Mouse (Mus musculus) right cerebral cortex, adult 18-20 months (tissue): Measurements from ENCODE around the gene Fbxo42.

ENCODE experiments used
- DNase-seq: peaks from one replicate; pipeline ENCODE4 v3.0.0; 2022; ENCODE audit warnings: mixed read lengths

Fbxo42 gene

DNA sequence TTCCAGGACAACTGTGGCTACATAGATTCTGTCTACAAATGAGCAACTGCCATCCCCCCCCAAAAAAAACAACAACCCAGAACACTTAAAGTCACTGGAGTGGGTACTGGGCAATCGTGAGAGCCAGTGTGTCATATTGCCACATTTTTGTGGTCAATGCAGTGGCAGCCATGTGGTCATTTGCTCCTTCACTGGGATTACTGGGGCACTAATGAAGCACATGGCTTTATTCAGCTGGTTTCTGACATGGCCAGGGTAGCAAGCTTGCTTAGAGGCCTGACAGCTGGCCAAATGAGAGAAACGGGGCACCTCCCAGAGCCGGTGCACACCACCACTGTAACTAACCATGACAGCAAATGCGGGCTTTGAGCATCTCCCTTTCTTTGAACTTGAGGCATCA, 30.8 kb downstream of the Fbxo42 start:
- DNase-seq = no peak

DNA sequence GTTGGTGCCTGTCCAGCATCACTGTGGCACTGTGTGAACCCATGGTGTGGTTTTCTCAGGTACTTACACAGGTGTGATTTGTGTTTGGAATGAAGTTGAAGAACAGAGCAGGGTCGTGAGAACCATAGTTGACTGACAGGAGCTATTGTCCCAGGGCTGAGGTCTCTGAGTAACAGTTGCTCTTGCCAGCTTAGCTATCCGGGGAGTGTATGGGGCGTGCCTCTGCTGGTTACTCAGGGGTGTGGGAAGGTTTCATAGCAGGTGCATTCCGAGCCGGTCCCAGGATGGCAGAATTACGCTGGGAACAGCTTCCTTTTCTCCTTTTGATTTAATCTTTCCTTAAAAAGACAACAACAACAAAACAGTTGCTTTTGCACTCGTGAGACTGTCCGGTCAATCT, 33.1 kb downstream of the Fbxo42 start:
- DNase-seq = no peak

DNA sequence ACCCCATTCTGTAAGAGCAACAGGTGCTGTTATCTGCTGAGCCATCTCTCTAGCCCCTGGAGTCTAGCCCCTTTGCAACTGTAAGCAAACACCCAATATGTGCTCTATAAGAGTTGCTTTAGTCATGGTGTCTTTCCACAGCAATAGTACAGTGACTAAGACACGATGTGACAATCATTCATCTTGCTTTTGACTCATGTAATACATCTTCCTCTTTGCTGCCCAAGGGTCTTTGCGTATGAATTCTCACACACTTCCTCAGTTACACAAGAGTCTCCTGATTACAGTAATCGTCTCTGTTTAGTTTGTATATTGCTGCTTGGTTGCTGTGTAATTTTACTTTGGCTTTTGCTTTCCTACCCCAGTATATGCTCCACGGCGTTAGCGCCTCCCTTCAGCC, 34.3 kb downstream of the Fbxo42 start:
- no peak for DNase-seq

DNA sequence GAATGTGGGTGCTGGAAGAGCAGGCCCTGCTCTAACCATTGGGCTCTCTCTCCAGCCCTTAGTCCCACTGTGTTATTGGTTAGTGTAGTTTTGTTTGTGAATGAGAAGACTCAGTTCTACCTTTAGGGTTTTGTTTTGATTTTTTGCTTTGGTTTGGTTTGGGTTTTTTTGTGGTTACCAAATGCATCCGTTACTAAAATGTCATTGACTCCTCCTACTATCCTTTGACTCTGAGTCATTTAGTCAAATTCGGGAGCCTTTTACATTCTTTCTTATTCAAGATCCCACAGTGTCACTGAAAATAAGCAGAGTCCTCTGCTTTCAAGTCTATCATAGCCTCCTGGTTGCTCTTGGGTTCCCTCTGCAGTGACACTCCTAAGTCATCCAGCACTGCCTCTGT, 36.2 kb downstream of the Fbxo42 start:
- no peak for DNase-seq

DNA sequence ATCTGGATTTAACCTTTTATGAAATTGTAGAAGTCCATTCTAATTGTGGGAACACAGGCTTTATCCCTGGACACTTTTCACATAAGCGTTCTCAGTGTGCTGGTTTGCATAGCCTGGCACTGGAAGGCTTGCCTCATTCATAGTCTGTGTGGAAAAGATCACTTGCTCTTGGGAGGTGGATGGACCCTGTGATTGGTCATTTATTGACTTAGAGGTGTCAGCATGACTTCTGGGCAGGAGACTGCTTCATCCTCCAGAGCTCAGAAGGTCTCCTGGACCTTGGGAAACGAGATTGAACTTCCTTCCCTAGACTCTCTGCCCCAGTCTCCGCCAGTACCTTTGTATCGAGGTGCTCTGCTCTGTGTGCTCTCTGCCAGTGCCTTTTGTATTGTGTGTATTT, 36.7 kb downstream of the Fbxo42 start:
- no peak for DNase-seq

DNA sequence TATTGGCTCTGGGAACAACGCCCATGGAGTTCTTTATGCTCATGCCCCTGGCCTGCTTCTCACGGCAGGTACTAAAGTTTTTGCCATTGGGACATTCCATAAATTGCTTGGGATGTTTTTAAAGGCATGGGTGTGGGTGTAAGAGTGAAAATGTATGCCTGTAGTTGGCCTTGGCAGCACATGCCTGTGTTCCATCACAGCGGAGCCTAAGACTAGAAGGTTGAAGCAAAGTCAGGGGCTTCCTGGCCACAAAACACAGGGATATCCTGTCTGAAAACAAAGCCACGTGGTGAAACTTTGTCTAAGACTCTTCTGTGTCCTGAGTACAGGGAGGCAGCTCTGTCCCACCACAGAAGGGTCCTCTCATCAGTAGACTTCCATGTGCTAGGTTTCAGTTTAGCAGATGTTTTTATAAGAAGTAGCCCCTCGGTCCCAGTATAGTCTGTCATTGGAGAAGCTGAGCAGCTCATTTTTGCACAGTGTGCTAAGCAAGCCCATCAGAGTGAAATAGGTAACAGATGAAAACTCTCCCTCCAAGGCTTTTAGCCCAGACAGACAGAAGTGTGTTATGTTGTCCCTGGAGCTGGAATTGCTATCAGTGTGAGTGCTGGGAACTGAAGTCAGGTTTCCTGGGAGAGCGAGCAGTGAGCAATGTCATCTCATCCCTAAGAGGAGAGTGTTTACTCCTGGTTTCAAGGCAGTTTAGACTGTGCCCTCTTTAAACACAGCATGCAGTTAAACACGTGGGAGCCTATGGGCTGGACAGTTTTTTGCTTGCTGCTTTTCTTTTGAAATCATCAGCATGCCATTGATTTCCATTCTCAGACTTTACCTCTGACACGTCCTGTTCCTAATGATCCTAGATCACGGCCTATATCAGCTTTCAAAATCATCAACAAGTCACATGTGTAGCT, 39.5 kb downstream of the Fbxo42 start:
- DNase-seq = no peak

DNA sequence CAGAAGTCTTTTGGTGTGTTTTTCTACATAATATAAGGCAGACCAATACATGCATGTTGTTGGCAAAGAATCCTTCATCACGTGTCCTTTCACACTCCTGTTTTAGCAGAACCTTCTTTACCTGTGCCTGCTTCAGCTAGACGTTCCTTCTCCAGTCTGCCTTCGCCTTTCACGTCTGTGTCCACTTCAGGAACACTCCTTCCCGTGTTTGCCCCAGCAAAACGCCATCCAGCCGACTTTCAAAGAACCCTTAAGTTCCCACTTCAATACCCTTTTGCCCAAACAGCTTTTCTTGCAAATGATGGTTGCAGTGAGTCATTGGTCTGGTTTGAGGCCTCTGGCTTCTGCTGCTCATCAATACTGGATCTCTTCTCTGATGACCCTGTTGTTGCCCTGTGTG, 43.6 kb downstream of the Fbxo42 start:
- no peak for DNase-seq

DNA sequence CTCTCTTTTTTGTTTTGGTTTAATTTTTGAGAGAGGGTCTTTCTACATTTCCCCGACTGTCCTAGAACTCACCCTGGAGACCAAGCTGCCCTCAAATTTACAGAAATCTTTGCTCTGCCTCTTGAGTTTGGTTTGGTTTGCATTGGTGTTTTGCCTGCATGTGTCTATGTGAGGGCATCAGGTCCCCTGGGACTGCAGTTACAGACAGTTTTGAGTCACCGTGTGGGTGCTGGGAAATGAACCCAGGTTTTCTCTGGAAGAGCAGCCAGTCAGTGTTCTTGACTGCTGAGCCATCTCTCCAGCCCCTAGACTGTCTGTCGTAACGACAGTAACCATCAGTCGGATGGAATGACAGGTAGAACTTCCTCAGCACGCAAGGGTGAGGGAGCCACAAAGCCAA, 46.8 kb downstream of the Fbxo42 start:
- no peak for DNase-seq

DNA sequence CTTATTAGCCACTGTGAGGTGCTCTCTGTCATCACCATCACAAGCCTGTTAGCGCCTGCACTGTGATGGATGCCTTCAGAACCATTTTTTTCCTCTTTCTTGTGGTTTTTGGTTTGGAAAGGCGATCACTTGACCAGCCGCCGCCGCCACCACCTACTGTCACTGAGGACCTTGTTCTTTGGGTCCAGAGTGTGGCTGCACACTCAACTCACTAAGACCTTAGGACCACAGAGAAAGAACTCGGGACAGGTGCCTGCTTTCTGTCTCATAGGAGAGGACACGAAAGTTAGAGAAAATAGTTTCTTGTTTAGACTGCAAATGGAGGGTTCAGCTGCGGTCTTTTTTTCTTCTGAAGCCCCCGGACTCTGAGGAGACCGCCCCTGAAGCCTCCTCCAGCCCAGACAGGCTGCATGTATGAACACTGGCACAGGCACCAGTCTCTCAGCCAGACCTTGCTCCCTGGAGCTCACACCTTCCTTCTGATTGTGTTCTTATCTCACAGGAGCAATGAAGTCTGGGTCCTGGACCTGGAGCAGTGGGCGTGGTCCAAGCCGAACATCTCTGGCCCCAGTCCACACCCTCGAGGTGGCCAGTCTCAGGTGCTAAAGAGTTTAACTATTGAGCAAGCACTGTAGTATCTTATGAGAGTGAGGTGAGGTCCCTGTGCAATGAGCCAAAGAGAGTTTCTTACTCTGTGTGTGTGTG, 49.4 kb downstream of the Fbxo42 start:
- DNase-seq = no peak

DNA sequence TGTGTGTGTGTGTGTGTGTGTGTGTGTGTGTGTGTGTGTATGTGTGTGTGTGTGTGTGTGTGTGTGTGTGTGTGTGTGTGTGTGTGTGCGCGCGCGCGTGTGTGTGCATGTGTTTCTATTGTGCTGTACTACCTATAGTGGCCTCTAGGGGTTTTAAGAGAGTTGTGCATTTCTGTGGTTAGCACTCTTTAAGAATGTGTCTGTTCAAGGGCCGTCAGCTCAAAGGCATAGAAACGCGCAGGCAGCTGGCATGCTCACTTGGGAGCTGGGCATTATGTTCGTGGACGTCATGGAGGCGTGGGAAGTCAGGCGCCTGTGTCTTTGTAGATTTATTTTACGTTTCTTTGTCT, 49.9 kb downstream of the Fbxo42 start:
- DNase-seq = no peak

DNA sequence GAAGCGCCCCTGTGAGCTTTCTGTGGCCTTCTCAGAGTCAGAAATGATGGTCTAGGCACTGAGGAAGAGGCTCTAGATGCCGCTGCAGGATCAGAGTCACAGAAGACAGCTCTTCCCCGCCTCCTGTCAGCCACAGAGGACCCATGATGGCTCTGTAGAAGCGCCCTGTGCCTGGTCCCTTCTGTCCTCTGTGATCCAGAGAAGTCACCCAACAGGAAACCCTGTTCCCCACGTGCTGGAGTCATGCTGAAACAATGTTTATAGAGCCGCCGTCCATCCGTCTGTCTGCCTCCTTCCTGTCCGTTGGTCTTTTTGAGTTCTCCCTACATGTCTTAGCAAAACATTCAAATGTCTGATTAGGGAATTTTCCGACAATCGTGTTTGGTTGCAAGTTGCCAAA, 53.2 kb downstream of the Fbxo42 start:
- DNase-seq = no peak

DNA sequence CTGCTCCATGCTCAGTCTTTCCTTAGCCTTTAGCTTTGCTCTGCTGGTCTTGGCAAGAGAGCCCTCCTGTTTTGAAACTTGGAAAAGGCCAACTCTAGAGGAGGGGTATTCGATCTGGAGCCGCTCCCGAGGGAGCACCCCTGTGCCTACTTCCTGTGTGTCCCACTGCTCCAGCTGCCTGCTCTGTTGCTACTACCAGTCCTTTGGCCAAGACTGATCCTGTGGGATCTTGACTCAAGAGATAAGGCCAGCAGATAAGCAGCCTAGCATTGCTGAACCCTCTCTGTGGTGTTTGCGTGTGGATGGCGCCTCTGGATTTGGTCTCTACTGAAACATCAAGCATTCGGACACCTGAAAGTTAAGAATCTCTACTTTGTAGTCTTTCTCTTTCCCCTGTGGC, 54.5 kb downstream of the Fbxo42 start:
- no peak for DNase-seq

DNA sequence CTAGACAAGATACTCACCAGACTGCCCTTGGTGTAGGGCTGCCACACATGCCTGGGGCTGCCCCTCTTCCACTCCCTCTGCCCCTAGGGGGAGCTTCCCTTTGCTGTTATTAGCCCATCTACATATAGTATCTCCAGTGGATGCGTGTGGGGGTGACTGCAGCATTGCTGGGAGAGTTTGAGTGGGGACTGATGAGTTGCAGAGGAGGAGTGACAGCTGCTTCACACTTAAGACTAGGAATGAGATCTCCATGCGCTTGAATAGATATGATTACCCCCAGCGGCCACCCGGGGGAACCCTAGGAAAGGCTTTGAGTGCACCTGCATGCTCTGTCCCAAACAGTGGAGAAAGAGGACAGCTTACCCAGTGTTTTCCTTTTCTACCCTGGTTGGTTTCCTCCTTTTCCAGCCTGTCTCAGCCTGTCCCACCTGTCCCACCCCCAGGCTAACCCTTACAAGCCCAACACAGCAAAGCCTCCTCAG, 56.9 kb downstream of the Fbxo42 start:
- peak; percentile 58 for DNase-seq

DNA sequence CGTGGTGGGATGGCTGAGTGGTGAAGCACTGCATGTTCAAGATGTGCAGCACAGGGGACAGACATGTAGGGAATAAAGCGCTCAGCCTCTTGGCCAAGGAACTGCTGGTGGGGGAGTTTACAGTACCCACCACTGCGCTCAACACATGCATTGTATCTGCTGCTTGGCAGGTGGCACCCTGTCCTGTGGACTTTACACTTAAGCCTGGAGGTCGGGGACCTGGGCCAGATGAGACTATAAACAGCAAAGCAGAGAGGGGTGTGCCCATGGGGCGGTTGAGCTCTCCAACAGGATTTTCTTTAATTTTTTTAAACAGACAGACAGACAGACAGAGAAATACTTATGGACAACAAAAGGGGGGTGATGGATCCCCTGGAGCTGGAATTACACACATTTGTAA, 59.4 kb downstream of the Fbxo42 start:
- no peak for DNase-seq

DNA sequence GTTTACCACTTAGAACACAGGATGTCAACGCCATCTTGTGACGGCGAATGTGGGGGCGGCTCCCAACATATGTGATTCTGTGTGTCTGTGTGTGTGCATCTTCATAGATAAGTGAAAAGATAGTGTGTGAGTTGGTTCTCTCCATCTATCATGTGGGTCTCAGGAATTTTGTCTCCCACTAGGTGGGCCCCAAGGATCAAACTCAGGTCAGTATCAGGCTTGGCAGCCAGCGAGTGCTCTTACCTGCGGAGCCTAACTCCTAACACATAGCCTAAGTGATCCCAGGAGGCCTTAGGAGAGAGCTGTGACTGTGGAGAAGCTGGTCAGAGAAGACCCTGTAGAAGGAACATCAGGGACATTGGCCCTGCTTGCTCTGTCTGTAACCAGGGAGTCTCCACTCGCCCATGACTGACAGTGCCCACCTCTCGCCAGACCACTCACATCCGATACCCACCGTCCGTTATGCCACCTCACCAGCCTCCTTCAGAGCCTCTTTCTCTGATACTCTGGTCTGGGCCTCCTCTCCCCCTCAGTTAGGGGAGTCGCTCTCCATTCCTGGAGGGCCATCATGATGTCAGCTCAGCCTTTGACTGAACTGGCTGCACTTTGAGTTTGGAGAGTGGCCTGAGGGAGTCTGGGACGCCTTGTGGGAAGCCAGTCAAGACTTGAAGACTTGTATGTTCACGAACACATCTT, 63.0 kb downstream of the Fbxo42 start:
- DNase-seq = no peak

DNA sequence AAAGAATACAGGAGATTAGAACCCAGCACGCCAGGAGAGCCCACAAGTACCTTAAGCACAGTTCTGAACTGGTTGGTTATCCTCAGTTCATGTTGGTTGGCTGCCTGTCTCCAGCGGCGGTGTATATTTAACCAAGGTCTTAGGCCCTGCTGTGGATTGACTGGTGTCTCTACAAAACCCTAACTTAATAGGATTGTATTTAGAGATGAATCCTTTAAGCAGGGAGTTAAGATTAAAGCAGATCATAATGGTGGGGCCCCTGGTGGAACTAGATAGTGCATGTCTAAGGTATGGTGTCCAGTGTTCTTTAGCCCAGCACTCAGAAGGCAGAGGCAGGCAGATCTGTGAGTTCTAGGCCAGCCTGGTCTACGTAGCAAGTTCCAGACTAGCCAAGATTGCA, 63.9 kb downstream of the Fbxo42 start:
- DNase-seq = no peak

DNA sequence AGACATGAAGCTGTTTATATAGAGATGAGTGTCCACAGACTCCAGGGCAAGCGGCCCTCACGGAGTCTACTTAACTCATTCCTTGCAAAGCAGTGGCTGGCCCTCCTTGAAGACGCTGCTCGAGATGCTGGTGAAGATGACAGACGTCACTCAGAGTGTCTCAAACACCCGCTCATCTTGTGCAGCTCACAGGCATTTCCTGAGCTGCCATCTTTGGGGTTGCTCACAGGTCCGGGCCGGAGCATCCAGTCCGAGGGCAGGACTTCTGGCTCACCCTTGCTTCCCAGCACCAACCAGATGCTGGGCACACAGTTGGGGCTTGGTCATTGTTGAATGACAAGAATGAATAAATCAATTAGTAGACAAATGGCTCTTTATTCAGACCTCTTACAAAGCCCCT, 65.2 kb downstream of the Fbxo42 start:
- no peak for DNase-seq

DNA sequence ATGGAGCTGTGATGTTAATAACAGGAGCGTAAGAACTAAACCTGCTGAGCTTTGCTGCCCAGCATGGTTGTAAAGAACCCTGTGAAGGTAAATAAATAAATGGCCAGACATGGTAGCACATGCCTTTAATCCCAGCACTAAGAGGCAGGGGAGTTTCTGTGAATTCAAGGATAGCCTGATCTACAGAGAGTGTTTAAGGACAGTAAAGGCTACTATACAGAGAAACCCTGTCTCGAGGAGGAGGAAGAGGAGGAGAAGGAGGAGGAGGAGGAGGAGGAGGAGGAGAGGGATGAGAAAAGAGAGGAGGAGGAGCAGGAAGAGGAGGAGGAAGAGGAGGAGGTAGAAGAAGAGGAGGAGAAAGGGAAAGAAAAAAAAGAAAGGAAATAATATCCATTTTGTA, 65.6 kb downstream of the Fbxo42 start:
- no peak for DNase-seq

DNA sequence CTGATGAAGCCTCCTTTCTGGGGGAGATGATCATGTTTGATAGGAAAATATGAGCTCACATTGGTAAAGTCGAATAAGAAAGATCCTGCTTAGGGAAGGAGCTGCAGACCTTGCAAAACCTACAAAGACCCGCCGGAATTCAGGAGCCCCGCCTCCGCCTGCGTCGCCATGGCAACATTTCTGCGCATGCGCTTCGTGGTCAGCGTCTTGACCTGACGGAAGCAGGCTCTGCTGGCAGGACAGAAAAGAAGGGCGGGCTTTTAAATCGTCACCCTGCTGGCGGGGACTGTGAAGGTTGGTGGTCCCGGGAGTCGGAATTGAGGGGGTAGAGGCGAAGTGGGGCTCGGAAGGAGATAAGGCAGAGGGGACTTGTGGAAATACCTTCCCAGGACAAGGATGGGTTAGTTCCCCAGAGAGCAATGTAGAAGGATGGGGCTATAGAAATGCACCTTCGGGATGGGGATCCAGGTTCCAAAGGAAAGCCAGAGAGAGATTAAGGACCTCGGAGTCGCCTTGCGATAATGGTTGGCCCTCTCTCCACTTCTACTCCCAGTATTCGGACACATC, 66.1 kb downstream of the Fbxo42 start, which contains the start of gene Rsg1:
TSS of gene Rsg1 (plus strand) at position 187 of the 567 bp plus-strand sequence.
- DNase-seq = peak; percentile 94

DNA sequence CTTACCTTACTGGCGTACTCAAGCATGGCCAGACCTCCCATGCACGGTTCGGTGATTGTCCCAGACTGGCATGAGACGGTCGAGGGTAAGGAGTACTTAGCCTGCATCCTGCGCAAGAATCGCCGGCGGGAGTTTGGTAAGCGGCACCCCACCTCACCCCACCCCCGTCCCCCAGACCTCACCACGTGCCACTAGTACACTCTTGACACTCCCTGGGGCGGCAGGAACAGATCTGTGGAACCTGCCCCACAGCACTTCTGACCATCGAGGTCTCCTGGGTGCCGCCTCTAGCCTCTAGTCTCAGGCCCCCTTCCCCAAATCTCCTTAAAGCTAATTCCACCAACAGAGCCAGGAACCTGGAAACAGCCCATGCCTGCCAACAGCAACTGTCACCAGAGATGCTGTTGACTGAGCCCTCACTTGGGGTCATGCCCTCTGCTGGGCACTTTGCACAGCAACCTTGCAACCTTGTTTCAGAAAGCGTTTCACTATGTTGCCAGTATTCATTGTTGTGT, 66.7 kb downstream of the Fbxo42 start:
- no peak for DNase-seq

DNA sequence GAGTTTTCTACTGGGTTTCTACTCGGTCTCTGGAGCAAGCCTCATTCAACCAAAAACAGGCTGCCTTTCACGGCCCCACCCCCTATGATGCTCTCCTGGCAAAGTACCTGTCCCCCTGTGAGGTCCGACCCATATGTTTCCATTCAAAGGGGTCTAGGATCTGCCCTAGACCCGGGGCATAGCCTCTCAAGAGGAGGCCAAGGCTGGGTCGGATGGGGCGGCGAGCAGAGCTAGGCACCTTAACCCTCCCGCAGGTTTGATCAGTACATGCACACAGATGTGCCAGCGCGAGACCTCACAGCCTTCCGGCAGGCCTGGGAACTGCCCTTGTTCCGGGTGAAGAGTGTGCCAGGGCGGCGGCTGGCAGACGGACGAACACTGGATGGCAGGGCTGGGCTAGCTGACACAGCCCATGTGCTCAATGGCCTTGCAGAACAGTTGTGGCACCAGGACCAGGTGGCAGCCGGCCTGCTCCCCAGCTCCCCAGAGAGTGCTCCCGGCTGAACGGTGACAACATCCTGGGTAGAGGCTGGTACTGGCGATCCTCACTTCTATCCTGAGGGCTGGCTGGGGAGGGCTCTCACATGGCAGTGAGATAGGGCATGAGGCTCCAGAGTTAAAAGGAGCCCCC, 72.0 kb downstream of the Fbxo42 start:
- no peak for DNase-seq

DNA sequence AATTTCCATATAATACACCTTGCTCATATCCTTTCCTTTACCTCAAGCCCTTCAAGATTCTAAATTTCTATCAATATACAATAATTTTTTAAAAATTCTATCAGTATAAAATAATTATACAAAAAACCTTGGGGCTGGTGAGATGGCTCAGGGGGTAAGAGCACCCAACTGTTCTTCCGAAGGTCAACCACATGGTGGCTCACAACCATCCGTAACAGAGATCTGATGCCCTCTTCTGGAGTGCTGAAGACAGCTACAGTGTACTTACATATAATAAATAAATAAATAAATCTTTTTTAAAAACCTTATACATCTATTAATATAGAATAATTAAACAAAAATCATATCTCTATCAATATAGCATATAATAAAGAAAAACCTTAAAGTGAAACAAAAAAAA, 74.1 kb downstream of the Fbxo42 start:
- DNase-seq = no peak

DNA sequence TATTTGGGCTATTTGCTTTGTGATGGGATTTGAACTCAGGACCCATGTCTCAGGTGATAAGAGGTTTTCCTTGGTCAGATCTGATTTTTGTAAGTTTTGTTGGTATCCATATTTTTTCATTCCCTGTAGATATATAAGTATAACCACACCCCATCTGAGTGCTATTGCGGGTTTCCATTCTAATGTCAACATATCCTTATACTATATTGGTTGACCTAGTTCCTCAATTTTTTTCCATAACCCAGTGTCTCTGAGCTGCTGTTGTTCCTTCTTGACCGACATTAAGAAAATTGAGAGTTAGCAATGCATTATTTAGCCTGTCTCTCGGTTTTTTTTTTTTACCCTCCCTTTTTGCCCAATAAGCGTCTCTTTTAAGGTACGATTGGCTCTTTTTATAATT, 75.0 kb downstream of the Fbxo42 start:
- DNase-seq = no peak
